Comparison of ENCODE assay signal across 8 mouse cellular contexts in genomic region chr2:32471681-32472061, GRCm38 (mm10). TPM values are rescaled to one million over a fixed set of nuclear protein-coding genes. Genes with fewer than 3 reads are reported as not detected.
DNase-seq lines count a peak whose midpoint lies in the region; ATAC-seq and TF ChIP-seq lines count a peak whose summit lies in the region.

No protein-coding gene starts in this region.

- 84% methylated on average over 6 of the region's 6 CpGs for WGBS in midbrain, postnatal 0 days

- no peak overlapping the region for H3K9ac ChIP-seq in midbrain, postnatal 0 days (replicated peaks; ENCODE audit: low read length, poor library complexity, severe bottlenecking)

- no peaks in the 10 kb centered on the region for H3K27me3 ChIP-seq in midbrain, postnatal 0 days (ENCODE audit: insufficient read depth, low read length)

- peak; percentile 56 for DNase-seq in CD4-positive, CD25-positive, alpha-beta regulatory T cell, adult 2 months (ENCODE audit: low read depth, low spot score)
- peak; percentile 51 for DNase-seq in thymus, postnatal 14 days
- no peak for DNase-seq in thymus, postnatal 10 days (ENCODE audit: low spot score in 2 of 2)
- DNase-seq in lung, adult 18-20 months: peak; percentile 67 to 82
- DNase-seq in thymus, postnatal 4 days: peak; percentile 70
- DNase-seq in embryo, embryonic 10.5 days (ENCODE audit: low spot score): no peak
- no peak for DNase-seq in midbrain, postnatal 0 days (ENCODE audit: low spot score)

- H3K4me1 ChIP-seq in midbrain, postnatal 0 days (ENCODE audit: insufficient read depth, low read length): no peaks in the 10 kb centered on the region

- ATAC-seq in CD4-positive, CD25-positive, alpha-beta regulatory T cell, adult 4 months: no peak
- no peak for ATAC-seq in midbrain, postnatal 0 days (ENCODE audit: low FRiP score)

- H3K27ac ChIP-seq in midbrain, postnatal 0 days (ENCODE audit: low read depth, low read length): no peak overlapping the region

- no peaks in the 10 kb centered on the region for H3K9me3 ChIP-seq in midbrain, postnatal 0 days (ENCODE audit: low read length)

- H3K4me2 ChIP-seq in midbrain, postnatal 0 days (ENCODE audit: low read depth, low read length, poor library complexity, severe bottlenecking): no peak overlapping the region

- no peaks in the 10 kb centered on the region for H3K36me3 ChIP-seq in midbrain, postnatal 0 days (ENCODE audit: insufficient read depth, low read length)

- no peak overlapping the region for H3K4me3 ChIP-seq in midbrain, postnatal 0 days (ENCODE audit: low read depth, low read length)

- TF ChIP-seq CTCF in midbrain, postnatal 0 days (IDR thresholded peaks at IDR 0.05): no peak

RNA-seq across cellular contexts. Expression of gene Slc25a25, which starts 20.4 kb away (rescaled TPM):
- polyA plus RNA-seq in CD4-positive, CD25-positive, alpha-beta regulatory T cell, adult 4 months (2017; shearing (Covaris generic)): 1 to 10 TPM; 4.7 to 6.7 TPM
- 60.6 and 69.2 TPM in 2 replicates for total RNA-seq in midbrain, postnatal 0 days (2014; rRNA removed)
- 52.0 and 53.4 TPM in 2 replicates for polyA plus RNA-seq in midbrain, postnatal 0 days (2015; fragmentation: Nextera tagmentation; extraction: Ambion mirVana)

RNA-seq across cellular contexts. Expression of gene Naif1, which starts 21.4 kb away (rescaled TPM):
- 1 to 10 TPM; 5.5 to 7.1 TPM for polyA plus RNA-seq in CD4-positive, CD25-positive, alpha-beta regulatory T cell, adult 4 months (2017; shearing (Covaris generic))
- 2.4 and 3.2 TPM in 2 replicates for total RNA-seq in midbrain, postnatal 0 days (2014; rRNA removed)
- polyA plus RNA-seq in midbrain, postnatal 0 days (2015; fragmentation: Nextera tagmentation; extraction: Ambion mirVana): 3.0 and 3.2 TPM in 2 replicates

Comparison
In these comparisons a context has a peak if more than half of its experiments do, and no peak if none do; other contexts are left out.
1. DNase-seq: peak in CD4-positive, CD25-positive, alpha-beta regulatory T cell, adult 2 months (single experiment), thymus, postnatal 14 days (single experiment), lung, adult 18-20 months (2 of 2) and thymus, postnatal 4 days (single experiment); none in thymus, postnatal 10 days (0 of 2), embryo, embryonic 10.5 days (single experiment) and midbrain, postnatal 0 days (single experiment).